Mouse (Mus musculus) heart, adult 2 months (tissue): Measurements from ENCODE around the gene Epb41l2.

ENCODE experiments used
- CTCF ChIP-seq: fragments of 200-600 bp; IDR thresholded peaks from 2 replicates; pipeline ENCODE4 v1.8.1; 2022; ENCODE audit warnings: antibody characterized with exemption, mild to moderate bottlenecking, moderate library complexity
- EP300 ChIP-seq: fragments of 200-500 bp; IDR thresholded peaks from 2 replicates; pipeline ENCODE4 v1.6.1; 2011; ENCODE audit warnings: low read depth, low read length, control low read depth; ENCODE audit not compliant: insufficient read depth
- POLR2A ChIP-seq: fragments of 200-500 bp; IDR thresholded peaks from 2 replicates; pipeline ENCODE4 v1.6.1; 2011; ENCODE audit warnings: mild to moderate bottlenecking, low read depth, low read length, control low read depth; ENCODE audit not compliant: insufficient read depth

- TF ChIP-seq EP300 (no peak), CTCF (peak; percentile 29), POLR2A (no peak)
Measured at GRCm38 (mm10) chr10:25359959-25360811, 587 bp downstream of the Epb41l2 start.
